Mouse (Mus musculus) gastrocnemius, postnatal 10 days (tissue): ENCODE results near the gene Oca2. TPM values are rescaled to one million over a fixed set of nuclear protein-coding genes. Genes with fewer than 3 reads are reported as not detected.

Source experiments
- DNase-seq: peaks from one replicate; pipeline ENCODE4 v3.0.0; 2021; ENCODE audit warnings: mixed read lengths
- long read RNA-seq, 2 experiments: library from polyadenylated mRNA; stranded (forward); transcript quantifications; one replicate each; pipeline ENCODE4 v2.0.0; 2021
- total RNA-seq, 2 experiments: library from RNA; stranded (reverse); gene quantifications; 2 replicates each; pipeline ENCODE4 v1.2.3; 2021

The Oca2 gene
- not detected for total RNA-seq
- long read RNA-seq, experiment 1: 0 reads
- long read RNA-seq, experiment 2: 0 reads

- DNase-seq: no peak
Observed at GRCm38 (mm10) chr7:56239543-56239942, at the start of gene Oca2. Gene Oca2 (plus strand): TSS chr7:56239760.

- DNase-seq: no peak
Observed at GRCm38 (mm10) chr7:56191041-56191440, 48.5 kb upstream of the Oca2 start.

GRCm38 (mm10) chr7:56191661-56192060, 47.9 kb upstream of the Oca2 start:
- no peak for DNase-seq

- no peak for DNase-seq
Observed at GRCm38 (mm10) chr7:56201483-56202218, 37.9 kb upstream of the Oca2 start.

GRCm38 (mm10) chr7:56202843-56203242, 36.7 kb upstream of the Oca2 start:
- no peak for DNase-seq

- no peak for DNase-seq
Observed at GRCm38 (mm10) chr7:56203286-56203685, 36.3 kb upstream of the Oca2 start.

GRCm38 (mm10) chr7:56204877-56205276, 34.7 kb upstream of the Oca2 start:
- DNase-seq: no peak

GRCm38 (mm10) chr7:56220811-56221210, 18.7 kb upstream of the Oca2 start:
- DNase-seq: no peak

- no peak for DNase-seq
Observed at GRCm38 (mm10) chr7:56235794-56236423, 3.7 kb upstream of the Oca2 start.

- DNase-seq: no peak
Observed at GRCm38 (mm10) chr7:56236617-56237016, 2.9 kb upstream of the Oca2 start.

GRCm38 (mm10) chr7:56254568-56254967, 15.0 kb downstream of the Oca2 start:
- DNase-seq: no peak

GRCm38 (mm10) chr7:56257875-56258441, 18.4 kb downstream of the Oca2 start:
- no peak for DNase-seq

- no peak for DNase-seq
Observed at GRCm38 (mm10) chr7:56277506-56277905, 37.9 kb downstream of the Oca2 start.

- DNase-seq: peak; percentile 58
Observed at GRCm38 (mm10) chr7:56291468-56292115, 52.0 kb downstream of the Oca2 start.

- DNase-seq: no peak
Observed at GRCm38 (mm10) chr7:56304408-56304807, 64.8 kb downstream of the Oca2 start.

GRCm38 (mm10) chr7:56314358-56314757, 74.8 kb downstream of the Oca2 start:
- no peak for DNase-seq

- no peak for DNase-seq
Observed at GRCm38 (mm10) chr7:56315630-56316529, 76.3 kb downstream of the Oca2 start.

- DNase-seq: no peak
Observed at GRCm38 (mm10) chr7:56327738-56328137, 88.2 kb downstream of the Oca2 start.

- DNase-seq: peak; percentile 8
Observed at GRCm38 (mm10) chr7:56348528-56348927, 109.0 kb downstream of the Oca2 start.

GRCm38 (mm10) chr7:56356658-56357342, 117.2 kb downstream of the Oca2 start:
- no peak for DNase-seq

- no peak for DNase-seq
Observed at GRCm38 (mm10) chr7:56381750-56382421, 142.3 kb downstream of the Oca2 start.
